Mouse (Mus musculus): Measurements from ENCODE around the gene C1qtnf7.
A peak's percentile ranks its signal among the peaks of the same experiment; 100 is the strongest.

C1qtnf7 gene

GRCm38 (mm10) chr5:43609760-43610159 lies 94.4 kb downstream of the C1qtnf7 start:
- DNase-seq (ENCODE audit: low spot score) = peak; percentile 51

GRCm38 (mm10) chr5:43621575-43622299 lies 106.4 kb downstream of the C1qtnf7 start:
- DNase-seq (ENCODE audit: low spot score) = no peak

- DNase-seq (ENCODE audit: low spot score) = no peak
These were observed 110.1 kb downstream of the C1qtnf7 start for GRCm38 (mm10) chr5:43625407-43625806.

GRCm38 (mm10) chr5:43634071-43634601 lies 118.8 kb downstream of the C1qtnf7 start:
- DNase-seq (ENCODE audit: low spot score) = no peak

GRCm38 (mm10) chr5:43634602-43635081 lies 119.3 kb downstream of the C1qtnf7 start:
- DNase-seq (ENCODE audit: low spot score) = no peak

- DNase-seq (ENCODE audit: low spot score) = no peak
These were observed 129.7 kb downstream of the C1qtnf7 start for GRCm38 (mm10) chr5:43645020-43645419.

- DNase-seq (ENCODE audit: low spot score) = no peak
These were observed 131.9 kb downstream of the C1qtnf7 start for GRCm38 (mm10) chr5:43647098-43647774.

GRCm38 (mm10) chr5:43661498-43661897 lies 146.2 kb downstream of the C1qtnf7 start:
- no peak for DNase-seq (ENCODE audit: low spot score)

GRCm38 (mm10) chr5:43661997-43662961 lies 146.9 kb downstream of the C1qtnf7 start, which contains the start of gene Cc2d2a:
TSS of gene Cc2d2a (plus strand) at chr5:43662346.
- peak; percentile 60 for DNase-seq (ENCODE audit: low spot score)

GRCm38 (mm10) chr5:43663531-43663930 lies 148.2 kb downstream of the C1qtnf7 start:
- DNase-seq (ENCODE audit: low spot score) = no peak

GRCm38 (mm10) chr5:43665144-43665543 lies 149.8 kb downstream of the C1qtnf7 start:
- no peak for DNase-seq (ENCODE audit: low spot score)

All from testis, postnatal 10 days (tissue).